Mouse (Mus musculus): ENCODE measurements around the gene Gm21732. TPM values are rescaled to one million over a fixed set of nuclear protein-coding genes. Genes with fewer than 3 reads are reported as not detected.

Gene Gm21732
- polyA plus RNA-seq (2015; fragmentation: Illumina TruSeq; extraction: RNeasy Lipid Tissue Mini Kit (QIAGEN cat#74804); ENCODE audit: insufficient read depth, low replicate concordance): not detected

GRCm38 (mm10) chrY:38575591-38575990 lies at the start of gene Gm21732:
Gene Gm21732 (minus strand): TSS chrY:38575691.

Other genes with a start within 250 kb of the Gm21732 start
- gene Gm20897, start 73.5 kb downstream of the Gm21732 start, polyA plus RNA-seq (2015; fragmentation: Illumina TruSeq; extraction: RNeasy Lipid Tissue Mini Kit (QIAGEN cat#74804); ENCODE audit: insufficient read depth, low replicate concordance): not detected